Mouse (Mus musculus): Measurements from ENCODE around the gene Fbxl13.

The Fbxl13 gene

GRCm38 (mm10) chr5:21481521-21481920 lies 163.9 kb downstream of the Fbxl13 start:
- DNase-seq: no peak

GRCm38 (mm10) chr5:21479746-21480145 lies 165.7 kb downstream of the Fbxl13 start:
- no peak for DNase-seq

GRCm38 (mm10) chr5:21478428-21478827 lies 167.0 kb downstream of the Fbxl13 start:
- no peak for DNase-seq

- DNase-seq: no peak
Observed at GRCm38 (mm10) chr5:21468100-21468499, 177.3 kb downstream of the Fbxl13 start.

GRCm38 (mm10) chr5:21467387-21467786 lies 178.0 kb downstream of the Fbxl13 start:
- DNase-seq: no peak

GRCm38 (mm10) chr5:21440833-21441530 lies 204.5 kb downstream of the Fbxl13 start:
- DNase-seq: peak; percentile 40

- DNase-seq: no peak
Observed at GRCm38 (mm10) chr5:21439446-21440110, 205.9 kb downstream of the Fbxl13 start.

GRCm38 (mm10) chr5:21438428-21438827 lies 207.0 kb downstream of the Fbxl13 start:
- DNase-seq: no peak

- DNase-seq: no peak
Observed at GRCm38 (mm10) chr5:21436471-21436975, 208.9 kb downstream of the Fbxl13 start.

- DNase-seq: no peak
Observed at GRCm38 (mm10) chr5:21434148-21434929, 211.1 kb downstream of the Fbxl13 start.
